Mouse (Mus musculus) kidney, adult 2 months (tissue): ENCODE data around the gene Slc39a10.
"Not testable (repeated sequence)": the region's sequence is repeated elsewhere in the genome, so short reads cannot be mapped to it uniquely, and the experiment has no call there.

Experiments
- CTCF ChIP-seq: fragments of 200-500 bp; conservative IDR thresholded peaks from 2 replicates; pipeline ENCODE4 v1.5.1; 2011; ENCODE audit warnings: low read depth, mild to moderate bottlenecking, control low read depth, low read length, moderate library complexity, mixed read lengths; ENCODE audit not compliant: insufficient read depth, insufficient read length
- POLR2A ChIP-seq: fragments of 200-500 bp; IDR thresholded peaks from one replicate; pipeline ENCODE4 v1.6.1; 2011; ENCODE audit warnings: low read depth, low read length, control low read depth

GRCm38 (mm10) chr1:46770077-46770695 lies 122.5 kb downstream of the Slc39a10 start:
- TF ChIP-seq POLR2A, CTCF: not testable (repeated sequence)
